Mouse (Mus musculus) ZHBTc4 (cell line): ENCODE data around the gene Gm20388.

Source experiments
- DNase-seq: peaks from one replicate; pipeline ENCODE4 v3.0.0-alpha.2; 2011; ENCODE audit warnings: low read depth, low spot score

Gene Gm20388

DNA sequence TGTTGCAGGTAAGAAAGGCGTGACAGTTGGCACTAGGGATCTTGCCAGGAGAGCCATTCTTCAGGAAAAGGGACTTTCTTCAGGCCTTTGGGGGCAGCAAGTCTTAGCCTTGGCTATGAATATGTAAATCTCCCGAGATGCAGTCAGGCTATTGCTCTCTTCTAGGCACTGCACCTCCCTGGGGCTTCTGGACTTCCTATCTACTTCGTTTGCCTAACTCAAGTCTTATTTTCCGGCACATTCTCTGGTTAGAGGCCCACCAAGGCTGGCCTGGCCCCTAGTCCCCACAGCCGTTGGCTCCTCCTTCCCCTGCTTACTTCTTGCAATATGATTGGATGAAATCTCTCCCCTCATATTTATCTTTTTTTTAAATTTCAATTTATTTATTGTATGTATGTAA, 4178.4 kb downstream of the Gm20388 start:
- no peak for DNase-seq

DNA sequence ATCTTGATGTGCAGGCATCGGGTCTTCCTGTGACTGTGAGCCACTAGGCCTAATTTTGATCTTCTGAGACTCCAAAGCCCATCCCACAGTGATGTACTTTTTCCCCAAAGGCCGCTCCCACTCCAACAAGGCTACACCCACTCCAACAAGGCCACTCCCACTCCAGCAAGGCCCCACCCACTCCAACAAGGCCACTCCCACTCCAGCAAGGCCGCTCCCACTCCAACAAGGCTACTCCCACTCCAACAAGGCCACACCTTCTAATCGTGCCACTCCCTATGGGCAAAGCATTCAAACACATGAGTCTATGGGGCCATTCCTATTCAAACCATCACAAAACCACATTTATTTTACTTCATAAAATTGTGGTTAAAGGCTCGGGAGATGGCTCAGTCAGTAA, 4179.8 kb downstream of the Gm20388 start:
- DNase-seq, result peak; percentile 82

- DNase-seq, result peak; percentile 75
Observed at GRCm38 (mm10) chr8:124098953-124099622, 4188.4 kb downstream of the Gm20388 start.

GRCm38 (mm10) chr8:124099623-124099965, 4189.0 kb downstream of the Gm20388 start:
- DNase-seq, result no peak

- no peak for DNase-seq
Observed at GRCm38 (mm10) chr8:124105869-124106268, 4195.2 kb downstream of the Gm20388 start.

DNA sequence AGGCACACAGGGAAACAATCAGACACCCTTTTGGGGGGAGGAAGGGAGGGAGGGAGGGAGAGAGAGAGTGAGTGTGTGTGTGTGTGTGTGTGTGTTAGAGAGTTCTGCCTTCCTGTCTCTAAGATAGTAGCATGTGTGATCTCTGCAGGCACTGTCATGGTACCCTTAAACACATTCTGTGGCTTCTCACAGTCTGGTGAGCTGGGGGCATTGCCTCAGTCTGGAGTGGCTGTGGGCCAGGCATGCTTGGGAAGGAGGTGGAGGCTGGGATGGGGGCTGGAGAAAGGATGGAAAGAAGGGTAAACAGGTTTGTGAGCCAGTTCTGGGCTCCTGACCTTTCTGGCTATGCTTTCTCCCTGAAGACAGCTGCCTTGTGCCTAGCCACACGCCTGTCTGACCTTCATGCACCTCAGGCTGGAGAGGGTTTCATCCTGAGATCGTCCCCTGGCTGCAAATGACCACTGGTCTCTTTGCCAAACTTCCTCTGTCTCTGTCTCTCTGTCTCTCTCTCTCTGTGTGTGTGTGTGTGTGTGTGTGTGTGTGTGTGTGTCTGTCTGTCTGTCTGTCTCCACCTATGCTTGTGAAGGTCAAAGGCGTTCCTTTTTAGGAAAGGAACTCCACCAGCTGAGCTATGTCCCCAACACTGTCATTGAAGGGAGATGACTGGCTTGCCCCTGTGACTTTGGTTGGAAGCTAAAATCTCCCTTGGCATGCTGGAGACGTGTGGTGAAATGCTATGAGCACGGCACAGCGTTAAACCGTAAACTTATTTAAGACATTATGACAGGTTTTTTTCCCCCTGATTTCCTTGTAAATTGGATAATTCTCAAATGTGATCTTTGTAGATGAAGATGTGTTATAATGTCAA, 4195.9 kb downstream of the Gm20388 start:
- no peak for DNase-seq

DNA sequence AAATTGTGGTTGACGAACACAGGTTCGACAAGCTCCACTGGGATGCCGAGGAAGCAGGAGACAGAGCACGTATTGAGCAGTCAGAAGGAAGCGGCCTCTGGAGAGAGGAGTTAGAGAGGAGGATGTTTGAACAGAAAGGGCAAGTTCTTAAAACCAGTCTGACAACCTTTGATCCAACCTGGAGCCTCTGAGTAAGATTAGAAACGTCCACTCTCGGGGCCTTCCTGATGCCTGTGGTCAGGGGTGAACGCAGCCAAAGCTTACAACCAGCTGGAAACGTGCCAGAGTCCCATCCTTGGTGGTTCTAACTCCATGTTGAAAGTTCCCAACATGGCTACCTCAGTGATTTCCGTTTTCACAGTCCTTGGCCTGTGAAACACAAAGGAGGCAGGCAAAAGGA, 4202.5 kb downstream of the Gm20388 start:
- DNase-seq, result no peak

- DNase-seq, result no peak
Observed at GRCm38 (mm10) chr8:124125241-124125640, 4214.6 kb downstream of the Gm20388 start.

- no peak for DNase-seq
Observed at GRCm38 (mm10) chr8:124137261-124137660, 4226.6 kb downstream of the Gm20388 start.

DNA sequence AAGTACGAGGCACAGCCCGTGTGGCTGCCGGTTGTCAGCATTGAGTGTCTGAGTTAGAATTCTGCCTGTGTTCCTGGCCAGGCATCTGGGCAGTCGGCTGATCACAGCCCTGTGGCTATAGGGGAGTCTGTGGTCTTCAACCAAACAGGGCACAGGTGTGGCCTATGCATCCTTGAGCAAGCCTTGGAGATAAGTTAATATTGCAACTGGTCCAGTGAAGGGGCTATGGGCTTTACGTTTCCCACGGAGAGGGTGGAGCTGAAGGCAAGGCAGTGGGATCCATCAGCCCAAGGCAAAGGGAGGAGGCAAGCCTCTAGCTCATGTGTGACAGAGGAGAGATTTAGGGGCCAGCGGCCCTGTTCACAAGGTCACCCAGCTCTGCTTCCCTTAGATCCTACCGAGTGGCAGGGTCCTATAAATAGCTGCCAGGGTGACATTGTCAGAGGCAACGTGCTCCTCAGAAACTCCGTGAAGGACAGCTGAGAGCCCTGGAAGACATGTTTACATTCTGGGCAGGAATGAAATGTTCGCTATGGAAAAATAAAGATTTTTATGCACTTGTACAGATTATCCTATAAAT, 4229.7 kb downstream of the Gm20388 start:
- no peak for DNase-seq

- DNase-seq, result no peak
Observed at GRCm38 (mm10) chr8:124140868-124141431, 4230.3 kb downstream of the Gm20388 start.

DNA sequence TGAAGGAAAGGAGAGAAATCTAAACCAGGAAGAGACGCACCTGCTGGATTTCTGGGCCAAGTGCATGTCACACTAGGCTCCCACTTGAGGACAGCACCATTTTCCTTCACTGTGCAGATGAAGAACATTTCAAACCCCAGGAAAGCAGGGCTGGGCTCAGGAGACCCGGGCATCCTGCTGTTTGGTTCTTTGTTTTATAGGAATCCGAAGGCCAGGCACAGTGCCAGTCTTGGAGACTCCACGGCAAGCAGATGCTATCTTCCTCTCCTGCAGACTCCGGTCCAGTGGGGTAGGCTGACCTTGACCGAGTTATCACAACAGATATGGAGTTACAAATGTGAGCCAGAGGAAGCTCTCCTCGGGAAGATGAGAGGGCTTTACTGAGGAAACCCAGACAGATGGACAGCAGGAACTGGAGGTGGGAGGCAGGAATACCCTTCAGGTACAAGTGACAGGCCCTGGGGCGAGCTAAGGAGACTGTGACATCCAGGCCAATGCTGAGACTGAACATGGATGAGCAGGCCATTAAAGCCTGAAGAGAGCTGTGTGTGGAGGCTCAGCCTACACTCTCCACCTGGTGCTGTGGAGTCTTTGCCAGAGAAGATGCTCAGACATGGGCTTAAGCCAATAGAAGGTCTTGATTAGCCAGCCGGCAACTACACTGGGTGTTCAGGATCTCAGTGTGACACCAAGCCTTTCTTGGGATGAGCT, 4231.2 kb downstream of the Gm20388 start:
- DNase-seq, result peak; percentile 21

GRCm38 (mm10) chr8:124143003-124143402, 4232.4 kb downstream of the Gm20388 start:
- DNase-seq, result no peak

- peak; percentile 59 for DNase-seq
Observed at GRCm38 (mm10) chr8:124143871-124144618, 4233.4 kb downstream of the Gm20388 start.

GRCm38 (mm10) chr8:124144619-124144980, 4234.0 kb downstream of the Gm20388 start:
- DNase-seq, result no peak

DNA sequence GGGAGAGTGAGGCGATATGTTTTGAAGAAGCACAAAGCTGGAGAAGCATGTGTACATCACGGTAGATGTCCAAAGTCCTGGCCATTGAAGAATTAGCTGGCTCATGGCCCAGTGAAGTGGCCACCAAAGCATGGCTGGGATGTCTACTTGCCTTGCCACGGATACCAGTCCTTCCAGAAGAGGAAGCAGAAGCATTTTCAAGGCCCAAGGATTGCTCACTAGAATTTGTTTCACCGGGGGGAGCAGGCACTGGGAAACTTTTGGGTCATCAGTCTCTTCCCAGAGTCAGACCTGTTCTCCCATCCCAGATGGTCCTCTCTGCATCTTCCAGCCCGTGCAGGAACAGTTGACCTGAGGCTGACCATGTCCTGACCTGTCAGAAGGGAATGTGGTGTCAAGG, 4235.6 kb downstream of the Gm20388 start:
- no peak for DNase-seq

GRCm38 (mm10) chr8:124150009-124150408, 4239.4 kb downstream of the Gm20388 start:
- DNase-seq, result peak; percentile 18

GRCm38 (mm10) chr8:124150536-124150935, 4239.9 kb downstream of the Gm20388 start:
- DNase-seq, result peak; percentile 62

DNA sequence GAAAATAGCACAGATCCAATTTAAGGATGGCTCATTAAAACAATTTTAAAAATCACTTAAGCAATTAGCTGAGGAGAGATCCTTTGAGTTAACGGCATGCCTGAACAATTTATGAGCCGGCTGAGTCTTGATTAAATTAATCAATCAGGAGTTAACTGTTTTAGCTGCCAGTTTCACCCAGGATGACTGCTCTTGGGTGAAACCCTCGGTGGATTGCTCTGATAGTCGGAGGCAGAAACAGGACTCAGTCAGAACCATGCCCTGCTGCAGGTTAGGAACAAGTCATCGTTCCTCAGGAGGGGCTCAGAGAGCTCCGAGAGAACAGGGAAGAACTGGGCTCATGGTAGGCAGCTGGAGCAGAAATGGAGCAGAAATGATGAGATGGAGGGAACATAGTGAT, 4241.2 kb downstream of the Gm20388 start:
- DNase-seq, result no peak

GRCm38 (mm10) chr8:124152771-124153170, 4242.1 kb downstream of the Gm20388 start:
- no peak for DNase-seq

- DNase-seq, result no peak
Observed at GRCm38 (mm10) chr8:124156324-124156723, 4245.7 kb downstream of the Gm20388 start.
